Mouse (Mus musculus) activated CD4-positive, CD25-positive, alpha-beta regulatory T cell, adult 4 months (primary cell): ENCODE data around the gene Polr3c. TPM values are rescaled to one million over a fixed set of nuclear protein-coding genes. Genes with fewer than 3 reads are reported as not detected.
"Not testable (repeated sequence)": the region's sequence is repeated elsewhere in the genome, so short reads cannot be mapped to it uniquely, and the experiment has no call there.

ENCODE experiments used
- ATAC-seq: one replicate; pipeline ENCODE4 v1.8.0; 2017
- polyA plus RNA-seq, 2 experiments: library from polyadenylated mRNA; unstranded; fragments of 100-300 nt; shearing (Covaris generic); gene quantifications; one replicate each; pipeline ENCODE4 v1.2.1; 2017

The Polr3c gene
- 10 to 100 TPM; 67.6 to 69.6 TPM for polyA plus RNA-seq

GRCm38 (mm10) chr3:96727343-96727827 lies at the start of gene Polr3c, which contains the start of gene Rnf115:
TSS of gene Polr3c (minus strand) at chr3:96727628.
TSS of gene Rnf115 (plus strand) at chr3:96727664.
- ATAC-seq, result peak; percentile 80

GRCm38 (mm10) chr3:96777120-96777519 lies 49.7 kb upstream of the Polr3c start:
- ATAC-seq, result no peak

- no peak for ATAC-seq
These were observed 45.5 kb upstream of the Polr3c start for GRCm38 (mm10) chr3:96772949-96773348.

GRCm38 (mm10) chr3:96769971-96770370 lies 42.5 kb upstream of the Polr3c start:
- no peak for ATAC-seq

GRCm38 (mm10) chr3:96764528-96764927 lies 37.1 kb upstream of the Polr3c start:
- ATAC-seq, result peak; percentile 76

GRCm38 (mm10) chr3:96759695-96760094 lies 32.3 kb upstream of the Polr3c start:
- no peak for ATAC-seq

- no peak for ATAC-seq
These were observed 30.3 kb upstream of the Polr3c start for GRCm38 (mm10) chr3:96757691-96758090.

GRCm38 (mm10) chr3:96755935-96756334 lies 28.5 kb upstream of the Polr3c start:
- ATAC-seq, result no peak

- peak; percentile 63 for ATAC-seq
These were observed 19.4 kb upstream of the Polr3c start for GRCm38 (mm10) chr3:96746829-96747228.

- no peak for ATAC-seq
These were observed 16.9 kb upstream of the Polr3c start for GRCm38 (mm10) chr3:96744348-96744747.

GRCm38 (mm10) chr3:96740279-96740678 lies 12.9 kb upstream of the Polr3c start:
- ATAC-seq, result not testable (repeated sequence)

- no peak for ATAC-seq
These were observed 10.6 kb upstream of the Polr3c start for GRCm38 (mm10) chr3:96737995-96738394.

GRCm38 (mm10) chr3:96737013-96737740 lies 9.7 kb upstream of the Polr3c start:
- no peak for ATAC-seq

- no peak for ATAC-seq
These were observed 7.8 kb upstream of the Polr3c start for GRCm38 (mm10) chr3:96735200-96735599.

- ATAC-seq, result no peak
These were observed 6.6 kb upstream of the Polr3c start for GRCm38 (mm10) chr3:96733984-96734383.

- ATAC-seq, result no peak
These were observed 3.4 kb upstream of the Polr3c start for GRCm38 (mm10) chr3:96730785-96731184.

- ATAC-seq, result no peak
These were observed 2.0 kb upstream of the Polr3c start for GRCm38 (mm10) chr3:96729403-96729784.

- ATAC-seq, result no peak
These were observed 1.4 kb upstream of the Polr3c start for GRCm38 (mm10) chr3:96728634-96729402.

GRCm38 (mm10) chr3:96727828-96728633 lies 603 bp upstream of the Polr3c start:
- ATAC-seq, result peak; percentile 41

- no peak for ATAC-seq
These were observed 8.3 kb downstream of the Polr3c start for GRCm38 (mm10) chr3:96719173-96719572.

GRCm38 (mm10) chr3:96715854-96716253 lies 11.6 kb downstream of the Polr3c start:
- peak; percentile 52 for ATAC-seq

GRCm38 (mm10) chr3:96714286-96714685 lies 13.1 kb downstream of the Polr3c start:
- ATAC-seq, result no peak

- no peak for ATAC-seq
These were observed 18.8 kb downstream of the Polr3c start for GRCm38 (mm10) chr3:96708684-96709064.
